Mouse (Mus musculus): ENCODE data around the gene Cygb. TPM values are rescaled to one million over a fixed set of nuclear protein-coding genes. Genes with fewer than 3 reads are reported as not detected.
A peak's percentile ranks its signal among the peaks of the same experiment; 100 is the strongest.

Gene Cygb
- polyA plus RNA-seq, 1 experiment from 2014 or later: 11.9 TPM

GRCm38 (mm10) chr11:116651339-116651738 lies 2.8 kb downstream of the Cygb start:
- H3K4me1 ChIP-seq: peaks cover 48% of the 10 kb centered on the region
- H3K4me2 ChIP-seq: no peak overlapping the region
- H3K27me3 ChIP-seq: peaks cover 34% of the 10 kb centered on the region
- H3K9ac ChIP-seq: no peak overlapping the region
- ATAC-seq (ENCODE audit: borderline replicate concordance, extremely low read depth, low FRiP score, low TSS enrichment): no peak
- WGBS: 76% methylated on average over 8 of the region's 8 CpGs
- no peaks in the 10 kb centered on the region for H3K36me3 ChIP-seq
- H3K27ac ChIP-seq: no peak overlapping the region
- H3K9me3 ChIP-seq: no peaks in the 10 kb centered on the region
- no peak overlapping the region for H3K4me3 ChIP-seq

- no peak for ATAC-seq (ENCODE audit: borderline replicate concordance, extremely low read depth, low FRiP score, low TSS enrichment)
- H3K9ac ChIP-seq: no peak overlapping the region
- H3K4me3 ChIP-seq: no peak overlapping the region
- 84% methylated on average over 8 of the region's 8 CpGs for WGBS
- H3K27ac ChIP-seq: no peak overlapping the region
- H3K9me3 ChIP-seq: no peaks in the 10 kb centered on the region
- H3K4me1 ChIP-seq: peaks cover 52% of the 10 kb centered on the region
- no peak overlapping the region for H3K4me2 ChIP-seq
- no peaks in the 10 kb centered on the region for H3K36me3 ChIP-seq
- peaks cover 34% of the 10 kb centered on the region for H3K27me3 ChIP-seq
These were observed 3.3 kb downstream of the Cygb start for GRCm38 (mm10) chr11:116650811-116651210.

DNA sequence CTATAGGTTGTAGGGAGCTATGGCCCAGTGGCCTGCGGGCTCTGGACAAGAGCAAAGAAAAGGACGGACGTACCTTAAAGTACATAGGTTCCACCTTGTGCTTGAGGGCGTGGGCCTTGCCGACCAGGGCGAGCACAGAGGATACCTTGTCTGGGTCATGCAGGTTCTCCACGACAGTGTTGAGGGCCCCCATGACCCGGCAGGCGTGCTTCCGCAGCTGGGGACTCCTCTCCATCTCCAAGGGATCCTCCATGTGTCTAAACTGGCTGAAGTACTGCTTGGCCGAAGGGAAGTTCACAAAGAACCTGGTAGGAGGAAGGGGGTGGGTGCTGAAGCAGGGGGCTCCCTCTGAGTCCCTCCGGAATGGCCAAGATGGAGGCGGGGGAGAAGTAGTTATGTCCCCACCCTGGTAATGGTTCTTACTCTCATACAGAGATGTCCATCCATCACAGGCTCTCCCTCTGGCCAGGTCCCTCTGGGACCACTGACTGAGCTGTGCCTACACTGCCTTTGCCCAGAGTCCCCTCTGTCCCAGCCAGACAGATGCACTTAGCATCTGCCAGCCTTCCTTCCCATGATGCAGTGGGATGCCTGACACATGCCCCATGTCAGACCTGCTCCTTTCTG lies 4.3 kb downstream of the Cygb start:
- no peaks in the 10 kb centered on the region for H3K9me3 ChIP-seq
- peaks cover 58% of the 10 kb centered on the region for H3K4me1 ChIP-seq
- no peak for ATAC-seq (ENCODE audit: borderline replicate concordance, extremely low read depth, low FRiP score, low TSS enrichment)
- H3K4me2 ChIP-seq: no peak overlapping the region
- 80% methylated on average over 13 of the region's 13 CpGs for WGBS
- H3K4me3 ChIP-seq: no peak overlapping the region
- peaks cover 32% of the 10 kb centered on the region for H3K27me3 ChIP-seq
- no peaks in the 10 kb centered on the region for H3K36me3 ChIP-seq
- no peak overlapping the region for H3K27ac ChIP-seq
- H3K9ac ChIP-seq: no peak overlapping the region

DNA sequence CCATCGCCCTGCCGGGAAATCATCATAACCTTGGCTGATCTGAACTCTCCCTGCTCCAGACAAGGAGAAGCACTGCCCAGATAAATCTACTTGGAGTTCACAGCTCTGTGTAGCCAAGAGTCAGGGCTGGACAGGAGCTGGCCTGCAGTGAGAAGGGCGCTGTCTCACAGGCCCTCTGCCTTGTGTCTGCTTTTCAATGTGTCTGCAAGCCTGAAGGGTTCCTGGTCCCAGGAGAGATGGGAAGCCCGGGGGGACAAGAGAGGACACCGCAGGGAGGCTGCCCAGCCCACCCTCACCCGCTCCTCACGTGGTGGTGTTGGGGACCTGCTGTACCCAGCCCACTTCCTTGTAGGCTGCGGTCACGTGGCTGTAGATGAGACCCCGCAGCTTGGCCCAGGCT lies 5.1 kb downstream of the Cygb start:
- Histone ChIP-seq H3K9me3 (no peaks in the 10 kb centered on the region), H3K4me3 (no peak overlapping the region), H3K4me1 (peaks cover 59% of the 10 kb centered on the region), H3K27me3 (peaks cover 24% of the 10 kb centered on the region), H3K9ac (no peak overlapping the region), H3K27ac (peak overlapping the region; percentile 88), H3K4me2 (no peak overlapping the region), H3K36me3 (no peaks in the 10 kb centered on the region)
- ATAC-seq (ENCODE audit: borderline replicate concordance, extremely low read depth, low FRiP score, low TSS enrichment): no peak
- WGBS: 71% methylated on average over 10 of the region's 10 CpGs

DNA sequence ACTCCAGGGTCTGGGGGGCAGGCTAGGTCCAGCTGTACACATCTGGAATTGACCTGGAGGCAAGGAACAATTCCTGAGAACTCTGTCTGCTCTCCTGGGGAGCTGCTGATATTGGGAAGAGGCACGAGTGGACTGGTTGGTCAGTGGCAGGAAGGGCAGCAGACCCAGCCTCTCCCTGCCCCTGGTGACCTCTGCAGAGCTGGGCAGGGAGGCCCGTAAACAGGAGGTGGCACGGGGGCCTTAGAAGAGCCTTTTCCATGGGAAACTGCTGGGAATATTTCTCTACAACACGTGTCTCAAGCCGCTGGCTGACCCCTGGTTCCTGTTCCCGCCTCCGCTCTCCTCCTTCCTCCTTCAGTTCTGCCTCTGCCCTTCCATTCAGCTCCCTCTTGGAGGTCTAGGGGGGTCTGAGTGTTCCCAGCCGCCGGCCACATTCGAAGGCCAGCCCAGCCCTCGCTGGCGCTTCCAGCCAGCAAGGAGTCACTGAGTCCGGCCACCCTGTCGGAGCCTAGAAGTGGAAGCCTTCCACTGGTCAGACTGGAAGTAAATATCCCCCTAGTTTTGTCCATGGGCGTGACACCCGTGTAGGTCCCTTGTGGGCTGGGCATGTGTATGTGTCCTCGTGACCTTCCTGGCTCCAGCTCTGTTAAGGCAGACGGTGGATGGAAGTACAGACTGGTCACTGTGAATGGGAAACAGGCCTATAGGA lies 5.7 kb downstream of the Cygb start:
- no peaks in the 10 kb centered on the region for H3K36me3 ChIP-seq
- peaks cover 18% of the 10 kb centered on the region for H3K27me3 ChIP-seq
- H3K9me3 ChIP-seq: no peaks in the 10 kb centered on the region
- H3K4me3 ChIP-seq: no peak overlapping the region
- peak; percentile 16; the same call in 1 of the 2 replicates for ATAC-seq (ENCODE audit: borderline replicate concordance, extremely low read depth, low FRiP score, low TSS enrichment)
- 47% methylated on average over 18 of the region's 18 CpGs for WGBS
- peak overlapping the region; percentile 23; the same call in 1 of the 2 replicates for H3K9ac ChIP-seq
- H3K27ac ChIP-seq: peak overlapping the region; percentile 88
- no peak overlapping the region for H3K4me2 ChIP-seq
- H3K4me1 ChIP-seq: peaks cover 59% of the 10 kb centered on the region

- Histone ChIP-seq H3K9me3 (no peaks in the 10 kb centered on the region), H3K4me2 (peak overlapping the region; percentile 4; the same call in 1 of the 2 replicates), H3K27me3 (peaks cover 9% of the 10 kb centered on the region), H3K4me3 (no peak overlapping the region), H3K9ac (no peak overlapping the region), H3K36me3 (no peaks in the 10 kb centered on the region), H3K27ac (peak overlapping the region; percentile 88), H3K4me1 (peaks cover 53% of the 10 kb centered on the region)
- peak; percentile 43 for ATAC-seq (ENCODE audit: borderline replicate concordance, extremely low read depth, low FRiP score, low TSS enrichment)
- WGBS: 33% methylated on average over 11 of the region's 11 CpGs
These were observed 6.6 kb downstream of the Cygb start for GRCm38 (mm10) chr11:116647340-116647991.

DNA sequence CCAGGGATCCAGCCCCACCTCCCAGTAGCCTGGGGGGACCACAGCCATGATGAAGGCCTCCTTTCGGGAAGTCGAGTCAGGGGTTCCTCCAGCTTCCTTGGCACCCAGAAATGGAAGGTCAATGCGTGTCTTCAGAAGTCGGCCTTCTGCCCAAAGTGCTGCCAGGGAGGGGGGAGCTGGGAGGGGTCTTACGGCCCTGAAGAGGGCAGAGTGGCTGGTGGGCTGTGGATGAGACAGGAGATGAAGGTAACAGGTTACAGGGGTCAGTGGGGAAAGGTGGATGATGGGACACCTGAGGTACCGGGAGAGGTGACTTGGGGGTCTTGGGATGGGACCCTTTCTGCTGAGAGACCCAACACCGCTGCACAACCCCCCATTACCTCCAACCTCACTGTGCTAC lies 7.3 kb downstream of the Cygb start:
- Histone ChIP-seq H3K27me3 (peaks cover 2% of the 10 kb centered on the region; the same call in 1 of the 2 replicates), H3K4me3 (no peak overlapping the region), H3K9ac (no peak overlapping the region), H3K4me1 (peaks cover 53% of the 10 kb centered on the region), H3K9me3 (no peaks in the 10 kb centered on the region), H3K4me2 (no peak overlapping the region), H3K36me3 (no peaks in the 10 kb centered on the region), H3K27ac (peak overlapping the region; percentile 88)
- 81% methylated on average over 7 of the region's 7 CpGs for WGBS
- ATAC-seq (ENCODE audit: borderline replicate concordance, extremely low read depth, low FRiP score, low TSS enrichment): no peak

DNA sequence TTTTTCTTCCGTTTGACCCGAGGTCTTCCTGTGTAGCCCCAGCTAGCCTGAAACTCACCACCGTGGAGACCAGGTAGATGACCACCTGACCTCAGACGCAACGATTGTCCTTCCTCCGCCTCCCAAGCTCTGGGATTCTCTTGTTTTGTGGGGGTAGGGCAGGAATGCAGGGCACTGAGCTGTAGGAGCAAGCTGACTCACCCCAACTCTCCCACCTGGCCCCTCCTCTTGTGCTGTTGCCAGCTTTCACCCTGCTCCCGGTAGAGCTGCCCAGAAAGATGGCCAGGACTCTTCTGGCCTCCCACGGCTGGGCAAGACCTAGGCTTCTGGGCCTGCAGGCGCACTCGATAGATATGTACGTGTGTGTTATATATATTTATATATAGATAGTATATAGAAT lies 8.0 kb downstream of the Cygb start:
- WGBS: 61% methylated on average over 11 of the region's 11 CpGs
- no peaks in the 10 kb centered on the region for H3K27me3 ChIP-seq
- ATAC-seq (ENCODE audit: borderline replicate concordance, extremely low read depth, low FRiP score, low TSS enrichment): no peak
- no peaks in the 10 kb centered on the region for H3K36me3 ChIP-seq
- peaks cover 53% of the 10 kb centered on the region for H3K4me1 ChIP-seq
- H3K4me3 ChIP-seq: no peak overlapping the region
- H3K27ac ChIP-seq: no peak overlapping the region
- no peaks in the 10 kb centered on the region for H3K9me3 ChIP-seq
- H3K4me2 ChIP-seq: no peak overlapping the region
- no peak overlapping the region for H3K9ac ChIP-seq

DNA sequence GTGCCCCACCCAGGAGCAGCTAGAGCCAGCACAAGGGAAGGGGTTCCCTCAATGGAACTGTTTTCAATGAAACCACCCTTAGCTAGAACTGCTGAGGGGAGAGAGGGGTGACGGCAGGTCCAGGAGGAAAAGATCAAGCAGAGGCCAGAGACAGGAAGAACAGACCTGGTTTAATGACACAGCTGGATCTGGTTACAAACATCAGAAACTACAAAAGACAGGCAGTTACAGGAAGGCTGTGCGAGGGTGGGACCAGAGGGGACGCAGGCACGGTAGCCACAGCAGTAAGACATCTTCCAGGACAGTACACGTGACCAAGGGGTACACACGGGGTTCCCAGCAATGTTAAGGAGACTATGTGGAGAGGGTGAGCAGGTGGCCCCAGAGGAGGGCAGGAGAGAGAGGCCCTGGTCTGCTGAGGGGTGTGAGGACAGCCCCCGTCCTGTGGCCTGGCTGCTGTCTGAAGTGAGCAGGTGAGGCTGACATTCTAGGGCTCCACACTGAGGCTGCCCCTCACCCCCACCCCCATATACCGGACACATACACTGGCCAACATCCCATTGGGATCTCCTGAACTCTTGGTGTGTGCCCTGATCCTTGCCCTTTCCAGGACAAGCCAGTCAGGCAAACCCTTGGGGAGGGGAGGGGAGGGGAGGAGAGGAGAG lies 8.5 kb downstream of the Cygb start:
- 58% methylated on average over 8 of the region's 8 CpGs for WGBS
- no peak for ATAC-seq (ENCODE audit: borderline replicate concordance, extremely low read depth, low FRiP score, low TSS enrichment)
- H3K4me3 ChIP-seq: no peak overlapping the region
- H3K4me2 ChIP-seq: no peak overlapping the region
- H3K9ac ChIP-seq: no peak overlapping the region
- no peaks in the 10 kb centered on the region for H3K9me3 ChIP-seq
- H3K36me3 ChIP-seq: no peaks in the 10 kb centered on the region
- H3K27ac ChIP-seq: no peak overlapping the region
- no peaks in the 10 kb centered on the region for H3K27me3 ChIP-seq
- H3K4me1 ChIP-seq: peaks cover 53% of the 10 kb centered on the region

GRCm38 (mm10) chr11:116644225-116645112 lies 9.6 kb downstream of the Cygb start:
- Histone ChIP-seq H3K9ac (peak overlapping the region; percentile 23; the same call in 1 of the 2 replicates), H3K27me3 (no peaks in the 10 kb centered on the region), H3K36me3 (no peaks in the 10 kb centered on the region), H3K4me3 (no peak overlapping the region), H3K9me3 (no peaks in the 10 kb centered on the region), H3K27ac (peak overlapping the region; percentile 42; the same call in 1 of the 2 replicates), H3K4me1 (peaks cover 53% of the 10 kb centered on the region), H3K4me2 (no peak overlapping the region; the same call in 1 of the 2 replicates)
- no peak for ATAC-seq (ENCODE audit: borderline replicate concordance, extremely low read depth, low FRiP score, low TSS enrichment)
- 40% methylated on average over 21 of the region's 21 CpGs for WGBS

Measured in lung, embryonic 15.5 days (tissue).